Comparison of ENCODE assay signal across 24 mouse cellular contexts in the genomic region with DNA sequence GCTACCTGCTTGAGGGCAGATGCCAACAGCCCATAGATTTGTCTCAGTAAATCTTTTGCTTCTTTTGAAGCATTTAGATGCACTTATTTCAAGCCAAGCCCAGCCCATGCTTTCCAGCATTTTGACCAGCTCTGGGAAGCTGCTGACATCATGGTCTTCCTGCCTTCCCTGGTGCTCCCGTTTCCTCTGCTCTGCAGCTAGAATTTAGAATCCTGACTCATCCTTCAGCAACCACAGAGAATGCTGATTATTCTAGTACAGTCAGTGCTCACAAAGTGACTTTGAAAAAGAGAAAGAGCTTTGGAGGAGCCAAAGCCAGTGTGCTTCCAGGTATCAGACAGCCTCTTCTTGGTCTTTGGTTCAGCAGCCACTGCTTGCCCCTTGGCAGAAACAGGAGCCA. TPM values are rescaled to one million over a fixed set of nuclear protein-coding genes. Genes with fewer than 3 reads are reported as not detected.
DNase-seq lines count a peak whose midpoint lies in the region; ATAC-seq and TF ChIP-seq lines count a peak whose summit lies in the region.
"Had no signal": no experiment of that assay in that cellular context is flagged by ENCODE, and none has a peak within 500 bp of the region (broad histone marks: within the 10 kb centered on the region; RNA-seq: fewer than 3 reads in every experiment).

No protein-coding gene starts in this region.

- H3K9ac ChIP-seq in kidney, embryonic 15.5 days, result no peak overlapping the region
- H3K9ac ChIP-seq in hindbrain, embryonic 13.5 days, result no peak overlapping the region
- H3K9ac ChIP-seq: embryonic facial prominence, embryonic 12.5 days; forebrain, embryonic 12.5 days; hindbrain, embryonic 12.5 days; limb, embryonic 13.5 days; liver, embryonic 12.5 days had no signal

- POLR2A ChIA-PET in Patski (lab: Charles Lee), result interaction anchor here (1.0 kb wide), 1 partner anchor 19 kb away, joined by 3 read pairs; the partner anchor contains the start of gene Isy1

- ATAC-seq in kidney, embryonic 15.5 days (replicated peaks; ENCODE audit: low FRiP score), result no peak
- ATAC-seq in Patski, result peak; percentile 54
- ATAC-seq in hindbrain, embryonic 13.5 days (ENCODE audit: low FRiP score), result no peak
- ATAC-seq: liver, embryonic 12.5 days; midbrain, embryonic 16.5 days had no signal

- H3K27ac ChIP-seq in kidney, embryonic 15.5 days, result no peak overlapping the region
- H3K27ac ChIP-seq in olfactory bulb, adult 2 months (ENCODE audit: insufficient read depth, low read depth, low read length), result peak overlapping the region; percentile 93
- H3K27ac ChIP-seq in hindbrain, embryonic 13.5 days, result no peak overlapping the region
- H3K27ac ChIP-seq: embryonic facial prominence, embryonic 12.5 days; forebrain, embryonic 12.5 days; gastrocnemius, adult 2 months; hindbrain, embryonic 12.5 days; limb, embryonic 13.5 days; liver, embryonic 12.5 days; midbrain, embryonic 10.5 days had no signal

- H3K36me3 ChIP-seq in kidney, embryonic 15.5 days, result no peaks in the 10 kb centered on the region
- no peaks in the 10 kb centered on the region for H3K36me3 ChIP-seq in hindbrain, embryonic 13.5 days
- H3K36me3 ChIP-seq: embryonic facial prominence, embryonic 12.5 days; forebrain, embryonic 12.5 days; hindbrain, embryonic 12.5 days; limb, embryonic 13.5 days; liver, embryonic 12.5 days; midbrain, embryonic 10.5 days had no signal

- in situ Hi-C loops in Patski (cut with MboI; ENCODE audit: low pct_unique_long_range_greater_than_20kb), result no loop called here

- CTCF ChIA-PET in Patski (lab: Charles Lee), result interaction anchor here (1.1 to 1.4 kb wide), 2 partner anchors 22 to 30 kb away, joined by 3 to 4 read pairs; partner anchors contain the start of gene Gm45140

- H3K4me3 ChIP-seq in kidney, embryonic 15.5 days (replicated peaks), result no peak overlapping the region
- no peak overlapping the region for H3K4me3 ChIP-seq in olfactory bulb, adult 2 months (ENCODE audit: insufficient read depth, low read depth, low read length)
- no peak overlapping the region for H3K4me3 ChIP-seq in hindbrain, embryonic 13.5 days
- H3K4me3 ChIP-seq: embryonic facial prominence, embryonic 12.5 days; erythroblast, embryonic 14.5 days; forebrain, embryonic 12.5 days; gastrocnemius, adult 2 months; hindbrain, embryonic 12.5 days; limb, embryonic 13.5 days; liver, embryonic 12.5 days; midbrain, embryonic 10.5 days had no signal

- H3K4me1 ChIP-seq in kidney, embryonic 15.5 days, result no peaks in the 10 kb centered on the region
- H3K4me1 ChIP-seq in olfactory bulb, adult 2 months (ENCODE audit: control insufficient read depth, insufficient read depth, low read length), result peaks cover 3% of the 10 kb centered on the region; the same call in 1 of the 2 replicates
- no peaks in the 10 kb centered on the region for H3K4me1 ChIP-seq in hindbrain, embryonic 13.5 days (replicated peaks)
- H3K4me1 ChIP-seq: embryonic facial prominence, embryonic 12.5 days; forebrain, embryonic 12.5 days; hindbrain, embryonic 12.5 days; limb, embryonic 13.5 days; midbrain, embryonic 10.5 days had no signal

- peak; percentile 25 for DNase-seq in kidney, postnatal 14 days
- DNase-seq in right cerebral cortex, adult 18-20 months, result peak; percentile 63
- DNase-seq in right cerebral cortex, postnatal 14 days, result no peak
- no peak for DNase-seq in Patski (ENCODE audit: low read depth, low spot score)
- DNase-seq in cerebellum, adult 9-11 months, result no peak
- DNase-seq: adrenal gland, postnatal 10 days; cerebellum, adult 9-10 months; gastrocnemius, adult 2 months; kidney, adult 9 months; kidney, postnatal 36 days; lung, adult 2 months; right cerebral cortex, postnatal 4 days; thymus, postnatal 25 days had no signal

- TF ChIP-seq CTCF in Patski (IDR thresholded peaks at IDR 0.05), result no peak
- TF ChIP-seq CTCF in olfactory bulb, adult 2 months (IDR thresholded peaks at IDR 0.05; ENCODE audit: insufficient read depth, low read depth, low read length), result no peak

- H3K4me2 ChIP-seq in kidney, embryonic 15.5 days, result no peak overlapping the region
- H3K4me2 ChIP-seq in hindbrain, embryonic 13.5 days, result no peak overlapping the region
- H3K4me2 ChIP-seq: embryonic facial prominence, embryonic 12.5 days; forebrain, embryonic 12.5 days; hindbrain, embryonic 12.5 days; limb, embryonic 13.5 days; liver, embryonic 12.5 days had no signal

- TF ChIP-seq POLR2A in olfactory bulb, adult 2 months (IDR thresholded peaks at IDR 0.05; ENCODE audit: insufficient read depth, low read depth, low read length), result no peak

- H3K9me3 ChIP-seq in kidney, embryonic 15.5 days (replicated peaks), result no peaks in the 10 kb centered on the region
- H3K9me3 ChIP-seq in hindbrain, embryonic 13.5 days, result no peaks in the 10 kb centered on the region
- H3K9me3 ChIP-seq: embryonic facial prominence, embryonic 12.5 days; forebrain, embryonic 12.5 days; hindbrain, embryonic 12.5 days; limb, embryonic 13.5 days; liver, embryonic 12.5 days; midbrain, embryonic 10.5 days had no signal

- 61% methylated on average over 1 of the region's 1 CpGs for WGBS in kidney, embryonic 15.5 days
- WGBS in olfactory bulb, adult 2 months, result 13% methylated on average over 1 of the region's 1 CpGs
- WGBS in hindbrain, embryonic 13.5 days, result 76% methylated on average over 1 of the region's 1 CpGs

- no peaks in the 10 kb centered on the region for H3K27me3 ChIP-seq in kidney, embryonic 15.5 days
- H3K27me3 ChIP-seq in Patski, result no peaks in the 10 kb centered on the region
- H3K27me3 ChIP-seq in hindbrain, embryonic 13.5 days, result 0 out of 2 replicates have a peak, but pooled peaks cover 3% of the 10 kb centered on the region
- H3K27me3 ChIP-seq: embryonic facial prominence, embryonic 12.5 days; hindbrain, embryonic 12.5 days had no signal

RNA-seq across cellular contexts. Expression of gene Cnbp, which starts 6.2 kb away (rescaled TPM):
- 1,107 and 1,171 TPM in 2 replicates for polyA plus RNA-seq in kidney, embryonic 15.5 days (2015; fragmentation: Nextera tagmentation; extraction: Ambion mirVana)
- 364 TPM for polyA plus RNA-seq in Patski (2021)
- 294 and 693 TPM in 2 replicates for polyA plus RNA-seq in olfactory bulb, adult 2 months (2012; ENCODE audit: insufficient read depth, insufficient read length, low replicate concordance, missing spikeins)
- 599 and 604 TPM in 2 replicates for polyA plus RNA-seq in hindbrain, embryonic 13.5 days (2015; fragmentation: Nextera tagmentation; extraction: Ambion mirVana)

RNA-seq across cellular contexts. Expression of gene Isy1, which starts 18.5 kb away (rescaled TPM):
- polyA plus RNA-seq in kidney, embryonic 15.5 days (2015; fragmentation: Nextera tagmentation; extraction: Ambion mirVana), result 57.3 and 62.9 TPM in 2 replicates
- 59.6 TPM for polyA plus RNA-seq in Patski (2021)
- polyA plus RNA-seq in olfactory bulb, adult 2 months (2012; ENCODE audit: insufficient read depth, insufficient read length, low replicate concordance, missing spikeins), result 368 TPM in 1 of 2 replicates, not detected in the other
- polyA plus RNA-seq in hindbrain, embryonic 13.5 days (2015; fragmentation: Nextera tagmentation; extraction: Ambion mirVana), result 25.7 and 33.3 TPM in 2 replicates

RNA-seq across cellular contexts. Expression of gene Gm45140, which starts 21.5 kb away (rescaled TPM):
- polyA plus RNA-seq in kidney, embryonic 15.5 days (2015; fragmentation: Nextera tagmentation; extraction: Ambion mirVana), result 2.3 and 3.9 TPM in 2 replicates
- 11.2 TPM for polyA plus RNA-seq in Patski (2021)
- polyA plus RNA-seq in olfactory bulb, adult 2 months (2012; ENCODE audit: insufficient read depth, insufficient read length, low replicate concordance, missing spikeins), result not detected in 2 replicates
- 2.0 and 2.8 TPM in 2 replicates for polyA plus RNA-seq in hindbrain, embryonic 13.5 days (2015; fragmentation: Nextera tagmentation; extraction: Ambion mirVana)

RNA-seq across cellular contexts. Expression of gene Copg1, which starts 30.5 kb away (rescaled TPM):
- 159 and 164 TPM in 2 replicates for polyA plus RNA-seq in kidney, embryonic 15.5 days (2015; fragmentation: Nextera tagmentation; extraction: Ambion mirVana)
- polyA plus RNA-seq in Patski (2021), result 128 TPM
- polyA plus RNA-seq in olfactory bulb, adult 2 months (2012; ENCODE audit: insufficient read depth, insufficient read length, low replicate concordance, missing spikeins), result 490 TPM in 1 of 2 replicates, not detected in the other
- 165 and 174 TPM in 2 replicates for polyA plus RNA-seq in hindbrain, embryonic 13.5 days (2015; fragmentation: Nextera tagmentation; extraction: Ambion mirVana)

RNA-seq across cellular contexts. Expression of gene Rab43, which starts 45.1 kb away (rescaled TPM):
- polyA plus RNA-seq in kidney, embryonic 15.5 days (2015; fragmentation: Nextera tagmentation; extraction: Ambion mirVana), result 12.6 and 12.7 TPM in 2 replicates
- polyA plus RNA-seq in Patski (2021), result 26.7 TPM
- polyA plus RNA-seq in olfactory bulb, adult 2 months (2012; ENCODE audit: insufficient read depth, insufficient read length, low replicate concordance, missing spikeins), result not detected in 2 replicates
- 9.3 and 9.6 TPM in 2 replicates for polyA plus RNA-seq in hindbrain, embryonic 13.5 days (2015; fragmentation: Nextera tagmentation; extraction: Ambion mirVana)

Comparison
In these comparisons a context has a peak if more than half of its experiments do, and no peak if none do; other contexts are left out.
1. DNase-seq: peak in kidney, postnatal 14 days (single experiment) and right cerebral cortex, adult 18-20 months (single experiment); none in right cerebral cortex, postnatal 14 days (single experiment), Patski (single experiment) and cerebellum, adult 9-11 months (single experiment).